Mouse (Mus musculus) adrenal gland, postnatal 10 days (tissue): ENCODE measurements around the gene Hgf. TPM values are rescaled to one million over a fixed set of nuclear protein-coding genes. Genes with fewer than 3 reads are reported as not detected.

Experiments
- total RNA-seq, 2 experiments: library from RNA; stranded (reverse); gene quantifications; 2 replicates each; pipeline ENCODE4 v1.2.3; 2021

Gene Hgf
- total RNA-seq, 2 experiments from 2014 or later: 5.1 to 6.7 TPM

Other genes with a start within 250 kb of the Hgf start
- gene Gm28710, start 238.3 kb downstream of the Hgf start, total RNA-seq: not detected